Mouse (Mus musculus) liver, embryonic 12.5 days (tissue): ENCODE data around the gene Myo1c. TPM values are rescaled to one million over a fixed set of nuclear protein-coding genes. Genes with fewer than 3 reads are reported as not detected.

Experiments used
- ATAC-seq: fragments of 200-750 bp; cut with Nextera tagmentation; 2 replicates; pipeline ENCODE4 v1.8.0; 2017; ENCODE audit warnings: moderate number of reproducible peaks, mild to moderate bottlenecking, moderate library complexity
- H3K27ac ChIP-seq: fragments of 300-500 bp; sonication (generic); 2 replicates; pipeline ENCODE4 v1.5.1; 2016; ENCODE audit warnings: mild to moderate bottlenecking
- H3K27me3 ChIP-seq: fragments of 300-500 bp; sonication (generic); replicated peaks from 2 replicates; pipeline ENCODE4 v1.6.1; 2016; ENCODE audit warnings: mild to moderate bottlenecking, moderate library complexity
- H3K36me3 ChIP-seq: fragments of 300-500 bp; sonication (generic); 2 replicates; pipeline ENCODE4 v1.6.1; 2016; ENCODE audit warnings: mild to moderate bottlenecking, moderate library complexity
- H3K4me1 ChIP-seq: fragments of 300-500 bp; sonication (generic); 2 replicates; pipeline ENCODE4 v1.6.1; 2016
- H3K4me2 ChIP-seq: fragments of 300-500 bp; sonication (generic); 2 replicates; pipeline ENCODE4 v1.6.1; 2016; ENCODE audit warnings: mild to moderate bottlenecking, moderate library complexity
- H3K4me3 ChIP-seq: fragments of 300-500 bp; sonication (generic); 2 replicates; pipeline ENCODE4 v1.5.1; 2016; ENCODE audit warnings: mild to moderate bottlenecking, moderate library complexity
- H3K9ac ChIP-seq: fragments of 300-500 bp; sonication (generic); 2 replicates; pipeline ENCODE4 v1.6.1; 2016; ENCODE audit warnings: mild to moderate bottlenecking, moderate library complexity
- H3K9me3 ChIP-seq: fragments of 300-500 bp; sonication (generic); replicated peaks from 2 replicates; pipeline ENCODE4 v1.6.1; 2016; ENCODE audit warnings: mild to moderate bottlenecking, moderate library complexity
- WGBS: fragments of 180-500 bp; shearing (Covaris S2); methylation state at CpG from one replicate; pipeline ENCODE4 v1.1.7; 2016; ENCODE audit not compliant: insufficient replicate concordance; 5-methylcytosine and 5-hydroxymethylcytosine counted together
- polyA plus RNA-seq: library from polyadenylated mRNA; unstranded; fragments of >200 nt; fragmentation: Nextera tagmentation; extraction: Ambion mirVana; gene quantifications from 2 replicates; pipeline ENCODE4 v1.2.1, GENCODE M21; 2016

Gene Myo1c
- 34.6 and 35.5 TPM in 2 replicates for polyA plus RNA-seq

DNA sequence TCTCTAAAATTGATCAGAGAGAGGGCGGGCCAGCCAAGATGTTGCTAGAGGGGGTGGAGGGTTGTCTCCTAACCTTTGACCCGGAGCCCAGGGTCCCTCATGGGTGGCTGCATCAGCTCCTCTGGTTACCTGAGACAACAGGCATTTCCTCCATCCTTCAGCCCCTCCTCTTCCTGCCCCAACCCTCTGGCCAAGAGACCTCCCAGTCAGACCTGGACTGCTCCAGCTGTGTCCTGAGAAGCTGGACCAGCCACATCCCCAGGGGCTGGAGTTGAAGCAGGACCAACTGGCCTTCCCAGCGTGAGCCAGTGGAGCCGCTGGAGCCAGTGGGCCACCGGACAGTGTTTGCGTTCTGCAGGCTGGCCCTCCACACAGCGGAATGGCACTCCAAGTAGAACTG lies at the start of gene Myo1c:
Gene Myo1c (plus strand): TSS at position 194 of the 400 bp plus-strand sequence.
- 48% methylated on average over 7 of the region's 7 CpGs for WGBS
- Histone ChIP-seq H3K36me3 (peaks cover 7% of the 10 kb centered on the region; the same call in 1 of the 2 replicates), H3K4me3 (peak within 1 kb of the TSS; percentile 72), H3K4me2 (peak within 1 kb of the TSS; percentile 99), H3K27ac (peak within 1 kb of the TSS; percentile 87), H3K9ac (peak within 1 kb of the TSS; percentile 82), H3K9me3 (no peaks in the 10 kb centered on the region), H3K4me1 (peaks cover 61% of the 10 kb centered on the region), H3K27me3 (no peaks in the 10 kb centered on the region)
- ATAC-seq: no peak

DNA sequence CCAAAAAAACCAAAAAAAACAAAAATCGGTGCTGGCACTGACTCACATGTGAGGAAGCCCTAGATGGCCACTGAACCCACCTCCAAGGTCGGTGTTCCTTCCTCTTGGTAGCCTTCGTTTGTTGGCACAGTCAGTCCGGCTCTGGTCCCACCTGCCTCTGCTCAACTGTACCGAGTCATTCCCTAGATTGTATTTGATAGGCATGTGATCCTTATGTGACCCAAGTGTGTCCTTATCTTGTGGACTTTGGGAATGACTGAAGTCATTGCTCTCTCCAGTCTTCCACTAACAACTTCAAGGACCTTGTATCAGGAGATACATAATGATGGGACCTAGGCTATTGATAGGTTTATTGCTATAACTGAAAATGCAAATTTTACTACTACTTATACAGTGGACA lies 45.5 kb upstream of the Myo1c start:
- H3K9ac ChIP-seq: no peak overlapping the region
- no peaks in the 10 kb centered on the region for H3K27me3 ChIP-seq
- no peak overlapping the region for H3K4me2 ChIP-seq
- H3K36me3 ChIP-seq: peaks cover 89% of the 10 kb centered on the region
- H3K4me3 ChIP-seq: no peak overlapping the region
- 70% methylated on average over 5 of the region's 5 CpGs for whole genome bisulfite sequencing
- no peak for ATAC-seq
- no peak overlapping the region for H3K27ac ChIP-seq
- H3K4me1 ChIP-seq: peaks cover 14% of the 10 kb centered on the region
- H3K9me3 ChIP-seq: no peaks in the 10 kb centered on the region

DNA sequence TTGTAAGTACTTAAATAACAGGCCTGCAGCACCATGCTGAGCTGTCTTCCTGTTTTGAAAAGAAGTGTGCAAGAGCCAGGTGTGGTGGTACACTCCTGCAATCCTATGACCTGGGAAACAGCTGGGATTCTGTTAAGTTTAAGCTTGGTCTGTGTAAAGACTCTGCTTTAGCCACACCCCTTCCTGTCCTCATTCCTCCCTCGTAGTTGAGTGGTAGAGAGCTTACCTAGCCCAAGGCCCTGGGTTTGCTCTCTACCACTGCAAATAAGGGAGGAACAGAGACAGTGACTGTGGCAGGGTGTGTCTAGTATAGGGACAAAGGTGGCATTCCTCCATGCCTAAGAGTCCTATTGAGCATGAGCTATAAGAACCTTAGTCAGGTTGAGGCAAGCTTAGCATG lies 45.0 kb upstream of the Myo1c start:
- ATAC-seq: no peak
- H3K9me3 ChIP-seq: no peaks in the 10 kb centered on the region
- H3K4me2 ChIP-seq: no peak overlapping the region
- H3K27me3 ChIP-seq: no peaks in the 10 kb centered on the region
- peaks cover 14% of the 10 kb centered on the region for H3K4me1 ChIP-seq
- H3K36me3 ChIP-seq: peaks cover 89% of the 10 kb centered on the region
- WGBS: 34% methylated on average over 1 of the region's 1 CpGs
- no peak overlapping the region for H3K27ac ChIP-seq
- H3K4me3 ChIP-seq: no peak overlapping the region
- H3K9ac ChIP-seq: no peak overlapping the region

- ATAC-seq: no peak
- peaks cover 84% of the 10 kb centered on the region for H3K36me3 ChIP-seq
Measured at GRCm38 (mm10) chr11:75608776-75609175, 41.5 kb upstream of the Myo1c start.

DNA sequence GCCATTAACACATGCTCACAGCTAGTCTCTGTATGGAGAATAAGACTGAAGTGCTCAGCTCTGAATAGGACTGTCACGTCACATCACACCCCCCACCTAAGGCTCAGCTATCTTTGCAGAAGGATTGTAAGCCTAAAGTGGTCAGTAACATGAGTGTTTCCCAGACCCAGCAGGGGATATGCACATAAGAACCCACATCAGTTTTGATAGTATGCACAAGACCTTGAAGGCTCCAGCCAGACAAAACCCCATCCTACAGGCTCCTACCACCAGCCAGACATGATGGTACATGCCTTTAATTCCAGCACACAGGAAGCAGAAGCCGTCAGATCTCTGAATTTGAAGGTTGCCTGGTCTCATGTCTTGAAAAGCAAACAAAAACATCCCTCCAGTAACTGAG lies 40.3 kb upstream of the Myo1c start:
- no peak overlapping the region for H3K4me3 ChIP-seq
- H3K9ac ChIP-seq: no peak overlapping the region
- 81% methylated on average over 2 of the region's 2 CpGs for WGBS
- H3K9me3 ChIP-seq: no peaks in the 10 kb centered on the region
- H3K36me3 ChIP-seq: peaks cover 86% of the 10 kb centered on the region
- no peak for ATAC-seq
- H3K4me1 ChIP-seq: peaks cover 14% of the 10 kb centered on the region
- no peak overlapping the region for H3K4me2 ChIP-seq
- no peaks in the 10 kb centered on the region for H3K27me3 ChIP-seq
- no peak overlapping the region for H3K27ac ChIP-seq

More at GRCm38 (mm10) chr11:75608776-75609175, 41.5 kb upstream of the Myo1c start:
- H3K27me3 ChIP-seq: no peaks in the 10 kb centered on the region
- no peak overlapping the region for H3K27ac ChIP-seq
- H3K4me3 ChIP-seq: no peak overlapping the region
- no peaks in the 10 kb centered on the region for H3K9me3 ChIP-seq
- H3K4me1 ChIP-seq: peaks cover 14% of the 10 kb centered on the region
- 81% methylated on average over 5 of the region's 5 CpGs for WGBS
- H3K4me2 ChIP-seq: no peak overlapping the region
- H3K9ac ChIP-seq: no peak overlapping the region

DNA sequence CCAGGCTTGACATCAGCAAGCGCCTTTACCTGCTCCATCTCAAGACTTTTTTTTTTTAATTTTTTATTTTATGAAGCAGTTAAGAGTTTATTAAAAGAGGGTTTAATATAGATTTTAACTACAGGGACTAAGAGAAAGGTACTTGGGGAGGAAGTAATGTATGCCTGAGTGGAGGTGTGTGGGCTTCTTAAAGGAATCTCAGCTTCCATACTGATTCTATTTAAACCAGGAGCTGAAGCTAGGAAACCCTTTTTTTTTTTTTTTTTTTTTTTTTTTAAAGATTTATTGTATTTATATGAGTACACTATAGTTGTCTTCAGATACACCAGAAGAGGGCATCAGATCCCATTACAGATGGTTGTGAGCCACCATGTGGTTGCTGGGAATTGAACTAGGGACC lies 35.5 kb upstream of the Myo1c start:
- Histone ChIP-seq H3K36me3 (peaks cover 78% of the 10 kb centered on the region), H3K4me1 (no peaks in the 10 kb centered on the region), H3K4me2 (no peak overlapping the region), H3K27me3 (no peaks in the 10 kb centered on the region), H3K9me3 (no peaks in the 10 kb centered on the region), H3K27ac (no peak overlapping the region), H3K9ac (no peak overlapping the region), H3K4me3 (no peak overlapping the region)
- 81% methylated on average over 1 of the region's 1 CpGs for WGBS
- no peak for ATAC-seq

- H3K4me2 ChIP-seq: no peak overlapping the region
- no peaks in the 10 kb centered on the region for H3K4me1 ChIP-seq
- H3K9ac ChIP-seq: no peak overlapping the region
- no peak for ATAC-seq
- no peak overlapping the region for H3K27ac ChIP-seq
- H3K27me3 ChIP-seq: no peaks in the 10 kb centered on the region
- peaks cover 78% of the 10 kb centered on the region for H3K36me3 ChIP-seq
- 73% methylated on average over 2 of the region's 2 CpGs for WGBS
- no peak overlapping the region for H3K4me3 ChIP-seq
- H3K9me3 ChIP-seq: no peaks in the 10 kb centered on the region
Measured at GRCm38 (mm10) chr11:75615556-75615955, 34.7 kb upstream of the Myo1c start.

- H3K27me3 ChIP-seq: no peaks in the 10 kb centered on the region
- no peak overlapping the region for H3K4me2 ChIP-seq
- no peak for ATAC-seq
- H3K36me3 ChIP-seq: peaks cover 76% of the 10 kb centered on the region
- 77% methylated on average over 5 of the region's 5 CpGs for WGBS
- H3K27ac ChIP-seq: no peak overlapping the region
- H3K9ac ChIP-seq: no peak overlapping the region
- H3K4me3 ChIP-seq: no peak overlapping the region
- peaks cover 11% of the 10 kb centered on the region for H3K4me1 ChIP-seq
- H3K9me3 ChIP-seq: no peaks in the 10 kb centered on the region
Measured at GRCm38 (mm10) chr11:75619133-75619532, 31.2 kb upstream of the Myo1c start.

- H3K4me3 ChIP-seq: no peak overlapping the region
- no peak for ATAC-seq
- WGBS: 84% methylated on average over 12 of the region's 12 CpGs
Measured at GRCm38 (mm10) chr11:75620136-75620780, 30.0 kb upstream of the Myo1c start.

GRCm38 (mm10) chr11:75621426-75621825 lies 28.9 kb upstream of the Myo1c start:
- no peaks in the 10 kb centered on the region for H3K9me3 ChIP-seq
- no peaks in the 10 kb centered on the region for H3K27me3 ChIP-seq
- no peak for ATAC-seq
- no peak overlapping the region for H3K4me2 ChIP-seq
- no peak overlapping the region for H3K9ac ChIP-seq
- H3K36me3 ChIP-seq: peaks cover 81% of the 10 kb centered on the region
- no peak overlapping the region for H3K27ac ChIP-seq
- peaks cover 16% of the 10 kb centered on the region for H3K4me1 ChIP-seq
- no peak overlapping the region for H3K4me3 ChIP-seq
- WGBS: 72% methylated on average over 2 of the region's 2 CpGs

More at GRCm38 (mm10) chr11:75620136-75620780, 30.0 kb upstream of the Myo1c start:
- H3K9me3 ChIP-seq: no peaks in the 10 kb centered on the region
- no peaks in the 10 kb centered on the region for H3K27me3 ChIP-seq
- no peak overlapping the region for H3K4me2 ChIP-seq
- peaks cover 16% of the 10 kb centered on the region for H3K4me1 ChIP-seq
- H3K27ac ChIP-seq: no peak overlapping the region
- H3K9ac ChIP-seq: no peak overlapping the region
- H3K36me3 ChIP-seq: peaks cover 77% of the 10 kb centered on the region

DNA sequence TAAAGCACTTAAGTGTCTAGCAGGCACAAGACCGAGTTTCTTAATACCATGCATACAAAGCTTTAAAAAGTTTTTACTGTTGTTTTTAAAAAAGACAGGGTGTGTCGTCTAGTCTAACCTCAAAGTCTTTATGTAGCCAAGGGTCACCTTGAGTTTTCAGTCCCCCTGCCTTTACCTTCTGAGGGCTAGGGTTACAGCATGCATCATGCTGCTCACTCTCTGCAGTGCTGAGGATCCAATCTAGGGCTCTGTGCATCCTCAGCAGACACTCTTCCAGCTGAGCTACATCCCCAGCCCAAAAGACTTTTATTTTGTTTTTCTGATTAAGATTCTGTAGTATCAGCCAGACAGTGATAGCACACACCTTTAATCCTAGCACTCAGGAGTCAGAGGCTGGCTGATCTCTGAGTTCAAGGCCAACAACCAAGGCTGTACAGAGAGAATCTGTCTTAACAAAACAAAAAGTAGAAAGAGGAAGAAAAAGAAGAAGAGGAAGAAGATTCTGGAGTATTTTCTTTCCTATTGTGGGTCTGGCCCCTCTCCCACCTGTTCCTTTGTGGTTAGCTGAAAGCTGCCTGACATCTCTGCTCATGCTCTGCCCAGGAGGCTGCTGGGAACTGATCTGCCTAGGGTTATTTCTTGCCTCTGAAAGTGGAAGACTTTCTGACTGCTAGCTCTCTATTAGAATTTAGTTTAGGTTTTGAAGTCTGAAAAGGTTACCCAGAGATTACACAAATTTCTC lies 27.5 kb upstream of the Myo1c start:
- Histone ChIP-seq H3K9ac (no peak overlapping the region), H3K9me3 (no peaks in the 10 kb centered on the region), H3K4me2 (no peak overlapping the region), H3K27me3 (no peaks in the 10 kb centered on the region), H3K4me1 (peaks cover 24% of the 10 kb centered on the region), H3K4me3 (no peak overlapping the region), H3K36me3 (peaks cover 82% of the 10 kb centered on the region), H3K27ac (peak overlapping the region; percentile 31; the same call in 1 of the 2 replicates)
- no peak for ATAC-seq
- 63% methylated on average over 2 of the region's 2 CpGs for WGBS

- H3K9ac ChIP-seq: no peak overlapping the region
- no peak for ATAC-seq
- H3K4me2 ChIP-seq: no peak overlapping the region
- no peak overlapping the region for H3K4me3 ChIP-seq
- H3K27ac ChIP-seq: peak overlapping the region; percentile 52
- no peaks in the 10 kb centered on the region for H3K27me3 ChIP-seq
- peaks cover 79% of the 10 kb centered on the region for H3K36me3 ChIP-seq
- 34% methylated on average over 2 of the region's 2 CpGs for WGBS
- no peaks in the 10 kb centered on the region for H3K9me3 ChIP-seq
- peaks cover 24% of the 10 kb centered on the region for H3K4me1 ChIP-seq
Measured at GRCm38 (mm10) chr11:75624102-75624554, 26.2 kb upstream of the Myo1c start.
